Mouse (Mus musculus): ENCODE data around the gene Camk1d.
"Not testable (repeated sequence)": the region's sequence is repeated elsewhere in the genome, so short reads cannot be mapped to it uniquely, and the experiment has no call there.

The Camk1d gene

DNA sequence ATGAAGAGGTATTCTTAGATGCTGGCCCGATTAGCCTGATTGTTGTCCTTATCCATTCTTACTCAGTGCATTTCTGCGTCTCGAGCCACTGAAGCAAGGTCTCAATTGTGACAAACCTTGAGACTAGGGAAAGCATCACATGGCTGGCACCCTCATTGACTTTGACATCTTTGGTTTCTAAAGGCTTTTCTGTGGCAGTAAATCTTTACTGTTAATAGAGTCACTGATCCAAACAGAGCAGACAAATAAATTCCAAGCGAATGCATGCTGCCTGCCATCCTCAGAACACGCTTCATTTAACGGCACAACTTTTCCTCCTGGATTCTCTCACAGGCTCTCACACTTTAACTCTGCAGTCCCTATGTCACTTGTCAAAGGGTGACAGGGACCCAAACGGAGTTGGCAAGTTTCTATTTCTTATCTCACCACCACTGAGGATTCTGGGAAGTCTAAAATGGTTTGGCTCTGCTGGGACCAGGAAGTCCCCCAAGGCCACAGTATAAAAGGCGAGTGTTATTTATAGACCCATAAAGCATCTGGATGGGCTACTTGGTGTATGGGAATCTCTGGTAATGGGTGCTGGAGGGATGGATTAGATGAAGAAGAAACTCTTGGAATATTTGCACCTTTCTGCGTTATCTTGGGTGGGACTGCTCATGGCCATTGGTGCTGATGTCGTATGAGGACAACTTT lies 141.9 kb downstream of the Camk1d start:
- DNase-seq (ENCODE audit: low spot score in 2 of 2): no peak

DNA sequence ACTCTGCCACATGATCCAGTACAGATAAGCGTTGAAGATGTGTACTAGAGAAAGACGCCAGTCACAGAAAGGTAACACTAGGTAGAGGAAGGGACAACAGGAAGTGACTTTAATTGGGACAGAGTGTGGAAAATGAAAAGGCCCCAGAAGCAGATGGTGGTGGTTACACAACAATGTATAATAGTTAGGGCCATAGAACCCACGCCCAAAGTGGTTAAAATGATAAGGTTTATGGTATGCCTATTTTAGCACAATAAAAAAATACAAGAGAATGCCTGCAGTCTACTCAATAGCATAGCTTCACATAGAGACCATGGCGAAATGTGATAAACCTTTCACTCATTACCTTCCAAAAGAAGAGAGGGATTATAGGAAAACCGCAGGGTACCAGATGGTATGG lies 147.7 kb downstream of the Camk1d start:
- DNase-seq (ENCODE audit: low spot score in 2 of 2): no peak

DNA sequence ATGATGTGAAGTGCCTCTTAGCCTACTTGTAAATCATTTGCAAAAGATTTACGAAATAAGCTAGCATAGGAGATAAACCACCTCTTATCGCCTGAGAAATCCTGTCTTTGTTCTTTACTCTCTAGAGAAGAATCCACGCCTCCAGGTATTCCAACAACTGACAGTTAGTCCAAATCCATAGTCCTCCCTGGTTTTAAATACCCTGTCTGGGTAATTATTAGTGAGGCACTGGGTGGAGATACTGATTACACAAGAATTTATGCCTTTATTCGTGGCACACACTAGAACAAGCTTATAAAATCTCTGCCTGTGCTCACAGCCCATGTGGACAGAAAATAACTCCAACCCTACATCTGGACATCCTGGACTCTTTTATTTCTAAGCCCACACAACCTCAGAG lies 150.6 kb downstream of the Camk1d start:
- no peak for DNase-seq (ENCODE audit: low spot score in 2 of 2)

DNA sequence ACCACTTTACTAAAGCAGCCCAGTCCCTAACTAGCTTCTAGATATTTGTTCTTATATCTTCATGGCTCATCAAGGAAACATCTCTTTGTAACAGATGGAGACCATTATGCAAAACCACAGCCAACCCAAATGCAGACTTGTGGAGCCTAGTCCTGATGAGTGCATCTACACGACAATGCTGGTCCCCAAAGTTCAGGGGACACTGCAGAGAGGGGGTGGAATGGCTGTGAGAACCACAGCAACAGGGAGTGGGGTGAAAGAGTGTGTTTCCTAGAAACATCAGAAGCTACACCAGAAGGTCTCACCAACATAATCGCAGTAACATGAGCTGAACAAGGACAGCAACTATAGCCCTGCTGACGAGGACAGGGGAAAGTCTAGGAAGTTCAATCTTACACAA lies 152.9 kb downstream of the Camk1d start:
- DNase-seq (ENCODE audit: low spot score in 2 of 2): no peak

DNA sequence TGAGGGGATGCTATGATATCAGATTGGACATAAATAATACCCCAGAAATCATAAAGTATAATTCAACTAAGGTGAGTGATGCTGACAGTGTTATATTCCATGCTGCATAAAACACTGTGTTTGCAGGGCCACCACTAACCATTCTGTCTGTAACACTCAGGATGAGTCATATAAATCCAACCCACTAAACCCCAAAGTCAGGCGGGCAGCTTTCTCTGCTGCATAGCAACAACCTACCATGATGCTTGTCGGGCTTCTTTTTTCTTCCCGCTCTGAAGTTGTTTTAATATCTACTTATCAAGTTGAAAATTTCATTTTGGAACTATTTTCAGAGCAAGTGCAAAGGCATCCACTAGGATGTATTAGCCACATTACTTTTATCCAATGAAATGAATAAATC lies 161.1 kb downstream of the Camk1d start:
- no peak for DNase-seq (ENCODE audit: low spot score in 2 of 2)

DNA sequence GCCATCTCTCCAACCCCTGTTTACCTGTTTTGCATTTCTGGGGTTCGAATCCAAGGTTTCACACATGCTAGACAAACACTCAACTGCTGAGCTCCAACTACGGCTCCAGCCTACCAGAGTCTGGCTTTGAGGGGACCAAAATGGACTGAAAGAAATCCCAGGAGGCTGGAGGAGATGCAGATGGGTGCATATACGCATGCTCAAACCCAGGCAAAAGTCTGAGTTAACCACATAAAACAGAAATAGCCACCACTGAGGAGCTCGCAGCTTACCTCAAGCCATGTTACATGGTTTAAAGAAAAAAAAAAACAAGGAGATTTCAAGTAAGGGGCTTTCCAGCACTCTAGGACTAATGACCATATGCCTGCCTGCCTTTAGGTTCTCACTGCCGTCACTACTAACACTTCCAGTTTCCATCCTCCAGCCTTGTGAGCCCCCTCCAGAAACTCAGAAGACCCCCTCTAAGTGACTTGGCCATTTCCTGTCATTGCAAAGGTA lies 162.5 kb downstream of the Camk1d start:
- peak; percentile 21 to 35 for DNase-seq (ENCODE audit: low spot score in 2 of 2)

DNA sequence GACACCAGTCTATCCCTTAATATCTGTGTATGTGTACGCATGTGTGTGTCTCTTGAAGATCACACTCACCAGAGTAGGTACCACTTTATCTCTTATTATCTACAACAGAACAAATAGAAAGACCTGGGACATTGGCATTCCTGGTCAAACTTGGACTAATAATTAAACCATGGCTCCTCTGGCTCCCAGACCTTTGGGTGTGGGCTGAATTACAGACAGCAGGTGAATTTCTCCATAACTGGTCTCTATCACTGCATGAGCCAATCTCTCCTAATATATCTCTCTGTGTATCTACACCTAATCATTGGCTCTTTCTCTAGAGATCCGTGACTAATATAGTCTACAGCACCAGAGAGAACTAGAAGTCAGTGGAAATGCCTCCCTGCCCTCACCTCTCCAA lies 165.0 kb downstream of the Camk1d start:
- DNase-seq (ENCODE audit: low spot score in 2 of 2): no peak

DNA sequence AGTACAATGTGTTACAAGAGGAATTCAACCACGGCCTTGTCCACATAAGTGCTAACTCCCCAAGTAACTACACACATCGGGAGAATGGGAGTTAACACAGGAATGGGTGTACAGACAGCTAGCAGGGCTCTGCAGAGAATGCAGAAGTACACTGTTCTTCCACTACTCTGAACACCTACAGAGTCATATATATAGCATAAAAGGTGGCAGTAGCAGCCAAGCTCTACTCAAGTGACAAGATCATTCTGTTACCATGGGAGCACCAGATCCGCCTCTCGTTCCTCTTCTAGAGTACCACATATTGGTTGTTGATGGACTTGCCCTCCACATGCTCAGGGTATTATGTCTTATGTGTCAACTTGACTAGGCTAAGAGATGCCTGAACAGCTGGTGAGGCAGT lies 165.4 kb downstream of the Camk1d start:
- no peak for DNase-seq (ENCODE audit: low spot score in 2 of 2)

DNA sequence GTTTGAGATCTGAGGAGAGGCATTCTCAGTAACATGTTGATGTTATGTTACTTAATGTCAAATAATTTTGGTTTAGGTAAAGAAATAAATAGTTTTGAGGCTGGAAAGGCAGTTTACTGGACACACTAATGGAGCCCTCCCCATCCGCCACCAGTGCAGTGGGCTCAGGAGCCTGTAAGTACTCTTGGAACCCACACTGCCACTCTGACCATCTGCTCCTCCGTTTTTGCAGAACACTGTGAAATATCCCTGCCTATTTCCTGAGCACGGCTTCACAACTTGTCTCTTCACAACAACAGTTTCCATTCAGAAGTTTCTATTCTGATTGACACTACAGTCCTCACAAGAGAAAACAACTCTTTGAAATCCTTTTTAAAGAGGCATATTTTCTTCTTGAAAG lies 173.4 kb downstream of the Camk1d start:
- DNase-seq (ENCODE audit: low spot score in 2 of 2): no peak

DNA sequence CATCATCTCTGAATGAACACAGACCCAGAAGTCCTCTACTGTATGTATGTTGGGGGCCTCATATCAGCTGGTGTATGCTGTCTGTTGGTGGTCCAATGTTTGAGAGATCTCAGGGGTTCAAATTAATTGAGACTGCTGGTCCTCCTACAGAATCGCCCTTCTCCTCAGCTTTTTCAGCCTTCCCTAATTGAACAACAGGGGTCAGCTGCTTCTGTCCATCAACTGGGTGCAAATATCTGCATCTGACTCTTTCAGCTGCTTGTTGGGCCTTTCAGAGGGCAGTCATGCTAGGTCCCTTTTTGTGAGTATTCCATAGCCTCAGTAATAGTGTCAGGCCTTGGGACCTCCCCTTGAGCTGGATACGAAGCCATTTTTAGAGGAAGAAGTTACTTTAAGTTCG lies 174.4 kb downstream of the Camk1d start:
- not testable (repeated sequence) for DNase-seq (ENCODE audit: low spot score in 2 of 2)

DNA sequence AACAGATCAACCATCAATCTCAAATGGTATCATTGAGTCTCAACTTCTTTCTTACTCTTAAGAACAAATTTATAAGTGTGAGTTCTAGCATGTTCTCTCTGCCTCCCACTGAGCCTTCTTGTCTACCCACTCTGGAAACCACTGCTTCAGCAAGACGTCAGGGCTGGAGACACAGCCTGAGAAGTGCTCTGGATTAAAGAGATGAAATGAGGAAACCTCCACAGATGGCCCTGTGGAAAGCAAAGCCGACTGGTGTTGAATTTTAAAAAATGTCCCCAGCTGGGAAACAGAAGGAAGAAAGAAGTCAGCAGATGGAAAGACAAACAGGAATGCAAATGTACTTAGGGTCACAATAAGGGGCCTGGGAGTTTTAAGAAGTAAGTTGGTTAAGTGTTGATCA lies 180.4 kb downstream of the Camk1d start:
- no peak for DNase-seq (ENCODE audit: low spot score in 2 of 2)

DNA sequence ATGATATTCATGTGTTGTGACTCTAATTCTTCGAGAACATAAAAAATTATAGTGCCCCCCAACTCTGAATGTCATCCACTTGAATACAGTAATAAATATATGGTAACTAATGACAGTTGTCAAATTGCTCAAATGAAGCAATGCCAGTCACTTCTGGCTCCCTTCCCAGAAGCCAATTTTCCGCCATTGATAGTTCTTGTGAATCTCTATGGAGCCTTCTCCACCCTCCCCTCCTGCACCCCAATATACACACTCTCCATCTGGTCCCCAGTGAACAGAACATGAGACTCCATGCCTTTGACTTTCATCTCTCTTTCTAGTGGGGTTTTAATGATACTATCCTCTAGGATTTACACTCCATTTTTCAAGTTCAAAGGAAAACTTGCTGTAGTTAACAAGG lies 184.3 kb downstream of the Camk1d start:
- DNase-seq (ENCODE audit: low spot score in 2 of 2): no peak

DNA sequence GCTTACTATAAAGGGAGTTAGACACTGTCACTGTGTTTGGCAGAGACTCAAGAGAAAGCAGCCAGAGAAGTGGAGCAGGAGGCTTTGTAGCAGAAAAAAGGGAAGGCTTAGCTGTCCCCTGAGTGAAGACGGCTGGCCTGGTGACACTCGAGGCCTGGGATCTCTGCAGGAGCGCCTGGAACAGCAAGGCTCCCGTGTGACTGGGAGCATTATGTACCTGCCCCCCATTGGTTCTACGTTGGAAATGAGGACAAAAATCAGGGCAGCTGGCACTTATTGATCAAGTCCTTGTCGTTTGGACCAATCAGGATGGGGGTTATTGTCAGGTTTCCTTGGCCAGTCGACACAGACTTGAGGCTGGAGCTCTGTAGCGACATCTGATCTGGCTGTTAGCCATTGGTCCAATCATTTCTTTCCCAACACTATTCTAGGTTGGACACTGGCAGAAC lies 195.1 kb downstream of the Camk1d start:
- DNase-seq (ENCODE audit: low spot score in 2 of 2): no peak

DNA sequence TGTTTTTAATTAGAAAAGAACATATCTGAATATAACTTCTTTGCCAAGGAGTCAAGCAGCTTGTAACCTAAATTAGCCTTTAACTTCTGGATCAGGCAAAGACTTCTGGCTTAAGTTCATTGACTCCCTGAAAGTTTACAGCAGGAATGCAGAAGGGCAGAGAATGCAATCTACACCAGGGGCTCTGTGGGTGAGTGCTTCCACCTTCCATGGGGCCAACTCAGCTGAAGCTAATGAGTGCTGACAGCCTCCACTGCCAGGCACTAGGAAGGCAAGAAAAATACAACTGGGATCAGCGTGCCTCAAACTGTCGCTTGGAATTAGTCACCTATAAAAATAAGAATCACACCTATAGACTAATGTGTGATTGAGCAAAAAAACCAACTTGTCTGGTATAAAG lies 199.2 kb downstream of the Camk1d start:
- DNase-seq (ENCODE audit: low spot score in 2 of 2): no peak

DNA sequence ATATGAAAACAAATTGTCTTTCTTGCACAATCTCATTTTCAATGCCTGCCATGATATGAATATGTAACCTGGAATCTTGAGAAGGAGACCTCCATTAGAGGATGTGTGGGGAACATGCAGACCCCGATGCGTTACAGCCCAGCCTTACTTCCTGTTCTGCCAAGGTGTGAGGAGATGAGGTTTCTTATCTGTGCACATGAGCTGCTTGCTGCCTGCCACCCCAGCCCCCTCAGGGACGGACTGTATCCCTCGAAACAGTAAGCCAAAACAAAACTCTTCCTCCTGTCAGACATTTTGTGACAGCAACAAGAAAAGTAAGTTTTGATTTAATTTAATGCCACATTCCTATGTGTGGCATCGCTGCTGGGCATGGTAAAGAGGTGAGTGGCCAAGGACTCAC lies 200.2 kb downstream of the Camk1d start:
- DNase-seq (ENCODE audit: low spot score in 2 of 2): no peak

DNA sequence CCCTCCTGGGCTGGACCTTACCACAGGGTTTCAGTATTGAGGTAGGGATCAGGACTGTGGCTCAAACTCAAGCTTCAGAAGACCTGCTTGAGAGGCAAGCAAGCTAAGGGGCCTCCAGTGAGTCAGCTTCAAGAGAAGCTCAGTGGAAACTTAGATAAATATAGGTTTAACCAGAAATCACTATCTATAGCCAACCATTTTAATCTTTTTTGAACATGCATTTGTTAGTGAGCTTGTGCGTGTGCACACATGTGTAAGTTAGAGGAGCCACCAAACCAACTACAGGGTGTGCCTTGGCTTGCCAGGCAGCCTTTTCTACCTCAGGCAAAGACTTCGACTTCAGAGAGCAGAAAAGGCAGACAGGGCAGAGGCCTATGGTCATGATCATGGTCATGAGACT lies 200.7 kb downstream of the Camk1d start:
- no peak for DNase-seq (ENCODE audit: low spot score in 2 of 2)

DNA sequence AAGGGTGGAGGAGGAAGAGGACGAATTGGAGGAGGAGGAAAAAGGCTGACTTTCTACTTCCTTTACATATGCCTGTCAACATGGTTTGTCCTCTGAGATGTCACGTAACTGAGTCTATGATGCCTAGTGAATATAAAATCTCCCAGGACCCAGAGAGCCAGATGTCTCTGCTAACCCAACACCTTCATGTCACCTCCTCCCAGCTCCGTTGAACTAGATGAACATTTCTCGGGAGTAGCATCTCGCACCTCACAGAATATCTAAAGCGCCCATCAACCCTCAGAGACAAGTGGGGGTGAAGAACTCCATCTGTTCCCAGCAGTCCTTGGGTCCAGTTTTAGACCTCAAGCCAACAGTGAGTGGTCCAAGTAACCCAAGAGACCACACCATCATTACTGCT lies 204.3 kb downstream of the Camk1d start:
- no peak for DNase-seq (ENCODE audit: low spot score in 2 of 2)

DNA sequence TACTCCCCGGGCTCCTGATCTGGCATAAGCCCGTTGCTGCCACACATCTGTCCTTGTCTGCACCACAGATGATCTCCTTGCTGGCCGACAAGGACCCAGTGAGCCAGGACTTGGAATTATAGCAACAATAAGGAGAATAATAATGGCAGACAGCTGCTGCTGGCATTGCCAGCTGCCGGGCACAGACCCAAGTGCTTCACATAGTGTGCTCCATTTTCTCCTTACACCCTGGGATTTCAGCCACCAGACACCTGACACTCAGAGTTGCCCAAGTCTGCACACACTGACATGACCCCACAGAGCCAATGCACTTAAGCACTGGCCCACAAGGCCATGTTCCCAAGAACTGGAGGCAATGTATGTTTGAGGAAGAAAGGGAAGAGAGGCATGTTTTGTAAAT lies 214.7 kb downstream of the Camk1d start:
- no peak for DNase-seq (ENCODE audit: low spot score in 2 of 2)

DNA sequence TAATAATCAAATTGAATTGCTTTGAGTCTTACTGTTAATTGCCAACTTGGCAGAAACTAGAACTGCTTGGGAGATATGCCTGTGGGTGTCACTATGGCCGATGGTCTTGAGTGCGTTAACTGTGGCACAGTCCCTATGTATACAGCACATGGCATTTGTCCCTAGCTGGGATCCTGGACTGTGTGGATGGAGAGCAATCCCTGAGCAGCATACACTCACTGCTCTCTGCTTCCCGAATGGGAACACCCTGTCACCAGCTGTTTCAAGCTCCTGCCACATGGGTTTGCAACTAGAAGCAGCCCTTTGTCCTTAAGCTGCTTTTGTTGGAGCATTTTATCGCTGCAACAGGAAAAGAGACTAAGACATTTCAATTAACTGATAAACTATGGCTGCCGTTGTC lies 224.4 kb downstream of the Camk1d start:
- no peak for DNase-seq (ENCODE audit: low spot score in 2 of 2)

DNA sequence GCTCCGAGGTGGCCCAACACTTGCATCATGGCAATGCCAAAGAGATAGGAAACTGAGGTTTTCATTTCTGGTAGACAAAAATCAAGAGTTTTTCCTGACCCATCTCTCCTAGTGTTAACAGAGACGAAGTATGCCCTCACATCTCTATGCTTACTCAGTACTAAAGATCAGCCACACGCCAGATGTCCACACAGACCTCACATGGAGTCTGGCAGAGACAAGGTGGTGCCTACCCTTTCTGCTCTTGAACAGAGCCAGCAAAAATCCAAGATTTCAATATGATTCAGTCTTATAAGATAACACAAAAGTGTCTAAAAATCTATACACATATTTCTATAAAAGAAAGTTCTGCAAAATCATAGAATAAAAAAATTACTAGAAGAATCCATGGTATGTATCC lies 227.0 kb downstream of the Camk1d start:
- no peak for DNase-seq (ENCODE audit: low spot score in 2 of 2)

DNA sequence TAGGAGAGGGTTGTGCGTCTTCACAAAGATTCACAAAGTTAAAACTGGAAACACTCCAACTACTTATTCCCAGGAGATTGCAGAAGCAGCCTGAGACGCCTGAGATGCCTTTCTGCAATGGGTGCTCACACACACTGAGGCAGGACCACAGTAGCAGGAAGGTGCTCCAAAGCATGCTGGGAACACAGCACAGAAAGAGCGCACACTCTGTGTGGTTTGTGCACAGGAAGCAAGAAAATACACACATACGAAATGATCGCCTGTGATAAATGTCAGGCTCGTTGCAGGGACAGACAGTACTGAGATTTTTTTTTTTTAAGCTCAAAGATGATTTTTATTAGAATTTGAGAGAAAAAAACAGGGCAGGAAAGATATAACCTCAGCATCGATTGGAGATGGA lies 227.7 kb downstream of the Camk1d start:
- DNase-seq (ENCODE audit: low spot score in 2 of 2): no peak

DNA sequence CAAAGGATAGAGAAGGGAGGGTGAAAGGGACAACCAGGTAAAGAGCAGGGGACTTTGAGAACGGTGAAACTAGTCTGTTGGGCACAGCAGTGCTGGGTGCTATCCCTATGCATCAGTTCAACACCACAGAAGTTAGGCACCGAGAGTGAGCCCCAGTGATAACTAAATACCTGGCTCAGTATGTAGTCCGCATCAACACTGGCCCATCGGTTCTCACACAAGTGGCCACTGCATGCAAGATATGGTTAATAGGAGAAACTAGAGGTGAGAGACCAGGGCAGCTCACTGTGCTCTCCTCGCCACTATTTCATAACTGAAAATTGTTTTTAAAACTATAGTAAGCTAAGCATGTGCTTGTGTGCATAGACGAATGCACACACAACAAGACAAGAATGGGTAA lies 228.5 kb downstream of the Camk1d start:
- DNase-seq (ENCODE audit: low spot score in 2 of 2): no peak

DNA sequence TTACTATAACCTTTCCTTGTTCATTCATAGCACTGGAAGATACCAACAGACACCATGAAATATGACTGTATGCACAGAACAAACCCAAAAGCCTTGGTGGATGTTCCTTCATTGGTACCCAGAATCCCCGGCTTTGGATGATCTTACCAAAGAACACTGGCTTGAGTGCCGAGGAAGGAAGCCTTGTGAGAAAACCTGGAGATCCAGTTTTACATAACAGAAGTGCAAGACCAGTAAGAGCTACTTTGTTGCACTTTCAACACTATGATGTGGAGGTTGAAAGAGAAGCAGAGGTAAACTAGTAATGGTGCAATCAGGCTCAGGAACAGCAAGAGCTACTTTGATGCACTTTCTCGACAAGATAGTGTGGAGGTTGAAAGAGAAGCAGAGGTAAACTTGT lies 234.4 kb downstream of the Camk1d start:
- DNase-seq (ENCODE audit: low spot score in 2 of 2): no peak

DNA sequence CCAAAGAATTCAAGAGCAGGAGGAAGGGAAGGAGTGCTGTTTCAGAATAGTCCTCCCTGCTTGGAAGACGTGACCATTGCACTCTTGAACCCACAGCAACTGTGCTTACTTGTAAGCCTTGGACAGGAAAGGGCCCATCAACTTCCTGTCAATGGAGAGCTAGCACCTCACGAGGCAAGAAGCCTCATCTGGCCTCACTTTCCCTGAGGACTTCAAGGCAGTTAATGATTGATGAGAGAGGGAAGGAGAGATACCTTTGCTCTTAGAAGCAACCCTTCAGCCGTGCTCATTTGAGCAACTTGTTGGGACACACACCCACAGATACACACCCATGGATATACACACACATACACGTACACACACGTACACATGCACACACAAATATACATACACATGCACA lies 235.6 kb downstream of the Camk1d start:
- no peak for DNase-seq (ENCODE audit: low spot score in 2 of 2)

Measured in spleen, postnatal 36 days (tissue).